Mouse (Mus musculus): ENCODE results near the gene Serping1. TPM values are rescaled to one million over a fixed set of nuclear protein-coding genes. Genes with fewer than 3 reads are reported as not detected.

Gene Serping1
- total and polyA plus RNA-seq, 2 experiments = 298 to 1,033 TPM

DNA sequence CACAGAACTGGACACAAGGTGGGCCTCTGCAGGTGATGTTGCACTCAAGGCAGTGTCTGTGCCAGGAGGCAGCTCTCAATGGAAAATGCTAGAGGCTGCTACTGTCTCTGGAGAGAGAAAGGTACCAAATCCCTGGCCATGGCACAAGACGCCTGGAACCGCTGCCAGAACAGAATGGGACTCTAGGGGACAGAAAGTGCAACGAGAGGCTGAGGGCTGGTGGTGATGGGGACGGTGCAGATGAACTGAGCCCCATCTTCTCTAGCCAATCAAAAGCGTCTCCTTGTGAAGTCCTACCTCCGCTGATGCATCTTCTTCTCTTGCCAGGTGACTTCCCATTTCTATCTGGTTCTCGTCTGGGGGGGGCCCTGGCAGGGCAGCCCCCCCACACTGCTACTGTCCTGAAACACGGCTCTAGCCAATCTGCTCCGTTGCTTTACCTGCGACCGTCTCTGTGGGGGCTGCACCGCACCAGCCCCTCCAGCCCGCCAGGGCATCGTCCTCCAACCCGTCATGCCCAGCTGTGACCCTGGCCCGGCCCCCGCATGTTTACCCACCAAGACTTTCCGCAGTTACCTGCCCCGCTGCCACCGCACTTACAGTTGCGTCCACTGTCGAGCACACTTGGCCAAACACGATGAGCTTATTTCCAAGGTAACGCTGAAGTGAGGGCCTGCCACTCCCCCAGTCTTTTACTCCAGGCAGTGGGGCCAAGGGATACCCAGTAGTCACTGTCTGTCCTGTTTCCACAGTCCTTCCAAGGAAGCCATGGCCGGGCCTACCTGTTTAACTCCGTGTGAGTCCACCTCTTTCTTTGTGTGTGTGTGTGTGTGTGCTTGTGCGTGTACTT, 38.7 kb downstream of the Serping1 start:
- Histone ChIP-seq H3K4me3 (ENCODE audit: insufficient read depth, low read depth, low read length) (no peak overlapping the region), H3K79me2 (ENCODE audit: control insufficient read depth, insufficient read depth, low read length) (no peaks in the 10 kb centered on the region), H3K4me1 (ENCODE audit: control insufficient read depth, insufficient read depth, low read length) (peaks cover 11% of the 10 kb centered on the region), H3K36me3 (ENCODE audit: control insufficient read depth, insufficient read depth, low read length) (no peaks in the 10 kb centered on the region), H3K9ac (ENCODE audit: low read depth, low read length) (no peak overlapping the region), H3K27ac (replicated peaks; ENCODE audit: insufficient read depth, low read depth, low read length) (no peak overlapping the region), H3K27me3 (ENCODE audit: control insufficient read depth, insufficient read depth, low read length) (no peaks in the 10 kb centered on the region)
- no peak for DNase-seq (ENCODE audit: extremely low read depth, low read depth, low spot score)
- 7% methylated on average over 27 of the region's 27 CpGs for WGBS
- TF ChIP-seq POLR2A (IDR thresholded peaks at IDR 0.05; ENCODE audit: extremely low read depth, insufficient read depth, low read length) = no peak
- no peak for TF ChIP-seq CTCF (IDR thresholded peaks at IDR 0.05; ENCODE audit: low read depth, low read length)

DNA sequence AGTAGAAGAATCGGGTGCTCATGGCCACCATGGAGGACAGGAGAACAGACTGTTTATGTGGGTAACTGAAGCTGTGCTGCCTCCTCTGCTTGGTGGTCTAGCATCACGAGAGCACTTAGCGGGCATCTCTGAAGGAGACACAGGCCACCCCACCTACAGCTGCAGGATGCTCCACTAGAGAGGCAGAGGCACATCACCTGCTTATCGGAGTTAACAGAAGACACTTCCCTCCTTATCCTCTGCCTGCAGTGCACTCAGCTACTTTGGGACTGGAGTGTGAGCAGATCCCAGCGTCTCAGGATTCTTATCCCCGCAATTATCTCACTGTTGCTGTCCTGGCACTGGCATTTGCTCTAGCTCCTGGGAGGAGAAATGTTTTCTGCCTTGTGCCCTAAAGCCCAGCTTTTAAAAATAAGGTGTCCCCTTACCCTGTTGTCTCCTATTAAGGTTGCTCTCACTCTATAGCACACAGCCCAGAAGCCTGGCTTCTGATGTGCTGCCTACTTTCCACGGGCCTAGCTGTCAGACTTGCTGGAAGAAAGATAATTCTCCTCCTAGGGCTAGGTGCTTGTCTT, 39.8 kb downstream of the Serping1 start:
- no peak overlapping the region for H3K4me3 ChIP-seq (ENCODE audit: insufficient read depth, low read depth, low read length)
- peaks cover 9% of the 10 kb centered on the region for H3K4me1 ChIP-seq (ENCODE audit: control insufficient read depth, insufficient read depth, low read length)
- WGBS = 18% methylated on average over 7 of the region's 7 CpGs
- TF ChIP-seq POLR2A (IDR thresholded peaks at IDR 0.05; ENCODE audit: extremely low read depth, insufficient read depth, low read length) = no peak
- TF ChIP-seq CTCF (IDR thresholded peaks at IDR 0.05; ENCODE audit: low read depth, low read length) = no peak
- DNase-seq (ENCODE audit: extremely low read depth, low read depth, low spot score) = no peak
- H3K27ac ChIP-seq (replicated peaks; ENCODE audit: insufficient read depth, low read depth, low read length) = no peak overlapping the region
- H3K36me3 ChIP-seq (ENCODE audit: control insufficient read depth, insufficient read depth, low read length) = no peaks in the 10 kb centered on the region
- no peaks in the 10 kb centered on the region for H3K27me3 ChIP-seq (ENCODE audit: control insufficient read depth, insufficient read depth, low read length)
- H3K9ac ChIP-seq (ENCODE audit: low read depth, low read length) = no peak overlapping the region
- H3K79me2 ChIP-seq (ENCODE audit: control insufficient read depth, insufficient read depth, low read length) = no peaks in the 10 kb centered on the region

DNA sequence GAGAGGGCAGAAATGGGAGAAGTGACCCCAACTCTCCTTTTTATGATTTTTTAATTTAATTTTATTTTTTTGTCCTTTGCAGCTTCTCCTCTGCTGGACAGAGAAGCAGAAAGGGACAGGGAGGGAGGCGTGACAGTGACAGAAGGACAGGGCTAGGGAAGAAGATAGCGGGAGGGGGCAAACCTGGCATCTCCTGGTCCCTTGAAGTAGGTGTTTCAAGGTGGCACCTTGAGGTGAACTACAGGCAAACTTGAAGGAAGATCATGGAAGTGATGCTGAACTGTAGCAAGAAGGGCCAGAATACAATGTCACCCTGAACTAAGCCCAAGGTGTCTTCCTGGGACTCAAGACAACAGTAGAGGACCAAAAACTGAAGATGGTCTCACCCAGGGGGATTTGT, 40.3 kb downstream of the Serping1 start:
- no peak overlapping the region for H3K27ac ChIP-seq (replicated peaks; ENCODE audit: insufficient read depth, low read depth, low read length)
- H3K27me3 ChIP-seq (ENCODE audit: control insufficient read depth, insufficient read depth, low read length) = no peaks in the 10 kb centered on the region
- no peaks in the 10 kb centered on the region for H3K79me2 ChIP-seq (ENCODE audit: control insufficient read depth, insufficient read depth, low read length)
- H3K36me3 ChIP-seq (ENCODE audit: control insufficient read depth, insufficient read depth, low read length) = no peaks in the 10 kb centered on the region
- no peak overlapping the region for H3K4me3 ChIP-seq (ENCODE audit: insufficient read depth, low read depth, low read length)
- TF ChIP-seq POLR2A (IDR thresholded peaks at IDR 0.05; ENCODE audit: extremely low read depth, insufficient read depth, low read length) = no peak
- no peak for TF ChIP-seq CTCF (IDR thresholded peaks at IDR 0.05; ENCODE audit: low read depth, low read length)
- H3K4me1 ChIP-seq (ENCODE audit: control insufficient read depth, insufficient read depth, low read length) = peaks cover 9% of the 10 kb centered on the region
- DNase-seq (ENCODE audit: extremely low read depth, low read depth, low spot score) = no peak
- 17% methylated on average over 2 of the region's 2 CpGs for WGBS
- no peak overlapping the region for H3K9ac ChIP-seq (ENCODE audit: low read depth, low read length)

DNA sequence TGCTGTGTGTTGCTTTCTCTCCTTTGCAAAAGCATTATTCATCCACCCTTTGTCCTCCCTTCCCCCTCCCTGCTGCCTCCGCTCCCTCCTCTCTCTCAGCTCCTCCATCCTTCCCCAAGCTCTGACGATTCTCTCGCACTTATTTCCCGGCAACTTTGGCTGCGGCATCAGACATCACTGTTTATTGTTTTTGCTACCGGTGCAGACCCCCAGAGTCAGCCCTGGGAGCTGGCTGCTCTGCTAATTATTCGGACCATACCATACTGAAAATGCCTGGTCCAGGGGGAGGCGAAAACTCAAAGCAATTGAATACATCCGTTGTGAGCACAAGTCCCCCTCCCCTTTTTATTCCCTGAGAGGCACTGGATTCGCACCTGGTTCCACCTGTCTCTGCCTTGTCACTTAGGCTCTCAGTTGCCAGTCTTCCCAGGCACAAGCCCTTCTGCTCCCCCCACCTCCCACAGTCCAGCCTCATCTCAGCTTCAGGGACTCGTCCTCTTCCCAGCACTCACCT, 40.8 kb downstream of the Serping1 start:
- H3K9ac ChIP-seq (ENCODE audit: low read depth, low read length) = no peak overlapping the region
- 6% methylated on average over 11 of the region's 11 CpGs for WGBS
- H3K79me2 ChIP-seq (ENCODE audit: control insufficient read depth, insufficient read depth, low read length) = no peaks in the 10 kb centered on the region
- H3K27me3 ChIP-seq (ENCODE audit: control insufficient read depth, insufficient read depth, low read length) = no peaks in the 10 kb centered on the region
- TF ChIP-seq POLR2A (IDR thresholded peaks at IDR 0.05; ENCODE audit: extremely low read depth, insufficient read depth, low read length) (no peak), CTCF (IDR thresholded peaks at IDR 0.05; ENCODE audit: low read depth, low read length) (no peak)
- H3K4me1 ChIP-seq (ENCODE audit: control insufficient read depth, insufficient read depth, low read length) = peaks cover 9% of the 10 kb centered on the region
- no peak overlapping the region for H3K4me3 ChIP-seq (ENCODE audit: insufficient read depth, low read depth, low read length)
- no peaks in the 10 kb centered on the region for H3K36me3 ChIP-seq (ENCODE audit: control insufficient read depth, insufficient read depth, low read length)
- H3K27ac ChIP-seq (replicated peaks; ENCODE audit: insufficient read depth, low read depth, low read length) = no peak overlapping the region
- DNase-seq (ENCODE audit: extremely low read depth, low read depth, low spot score) = no peak

DNA sequence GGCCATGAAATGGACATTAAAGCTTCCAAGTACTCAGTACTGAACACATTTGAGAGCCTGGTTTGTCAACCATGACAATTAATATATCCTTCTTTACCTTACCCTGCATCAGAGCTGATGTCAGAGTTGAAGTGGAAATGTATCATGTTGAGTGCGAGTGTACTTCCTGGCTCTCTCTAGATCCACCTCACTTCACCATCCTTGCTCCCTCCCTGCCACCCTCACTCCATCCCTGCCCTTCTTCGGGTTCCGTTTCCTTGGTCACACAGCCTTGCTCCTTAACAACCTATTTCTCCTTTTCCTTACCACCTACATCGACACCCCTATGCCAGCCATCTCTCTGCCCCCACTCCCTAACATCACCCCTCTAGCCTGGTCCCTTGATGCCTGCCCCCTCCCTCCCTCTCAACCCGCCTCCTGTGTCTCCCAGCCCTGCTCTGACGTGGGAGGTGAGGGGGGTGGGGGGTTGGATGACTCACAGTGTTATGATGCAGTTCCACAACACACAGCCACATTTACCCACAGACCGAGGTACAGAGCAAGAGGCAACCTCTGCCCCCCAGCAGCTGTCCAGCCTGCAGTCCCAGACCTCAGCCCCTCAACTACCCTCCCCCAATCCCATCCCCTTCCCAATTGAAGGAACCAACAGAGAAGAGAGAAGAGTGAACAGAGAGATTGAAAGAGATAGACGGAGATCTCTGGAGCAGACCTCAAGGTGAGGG, 41.5 kb downstream of the Serping1 start, which contains the start of gene Ypel4:
Gene Ypel4, plus strand, starts transcription at position 480 of the 722 bp plus-strand sequence.
- no peaks in the 10 kb centered on the region for H3K27me3 ChIP-seq (ENCODE audit: control insufficient read depth, insufficient read depth, low read length)
- no peak within 1 kb of the TSS for H3K27ac ChIP-seq (replicated peaks; ENCODE audit: insufficient read depth, low read depth, low read length)
- no peak for DNase-seq (ENCODE audit: extremely low read depth, low read depth, low spot score)
- H3K36me3 ChIP-seq (ENCODE audit: control insufficient read depth, insufficient read depth, low read length) = no peaks in the 10 kb centered on the region
- no peak within 1 kb of the TSS for H3K4me3 ChIP-seq (ENCODE audit: insufficient read depth, low read depth, low read length)
- 10% methylated on average over 8 of the region's 8 CpGs for WGBS
- H3K79me2 ChIP-seq (ENCODE audit: control insufficient read depth, insufficient read depth, low read length) = no peaks in the 10 kb centered on the region
- H3K4me1 ChIP-seq (ENCODE audit: control insufficient read depth, insufficient read depth, low read length) = peaks cover 9% of the 10 kb centered on the region
- no peak within 1 kb of the TSS for H3K9ac ChIP-seq (ENCODE audit: low read depth, low read length)
- no peak for TF ChIP-seq POLR2A (IDR thresholded peaks at IDR 0.05; ENCODE audit: extremely low read depth, insufficient read depth, low read length)
- TF ChIP-seq CTCF (IDR thresholded peaks at IDR 0.05; ENCODE audit: low read depth, low read length) = no peak

All from liver, adult 2 months (tissue).